Mouse (Mus musculus) olfactory bulb, adult 2 months (tissue): Measurements from ENCODE around the gene Anapc5.

ENCODE experiments used
- CTCF ChIP-seq: fragments of 200-500 bp; IDR thresholded peaks from 2 replicates; pipeline ENCODE4 v1.5.1; 2012; ENCODE audit warnings: low read depth, mild to moderate bottlenecking, low read length, moderate library complexity; ENCODE audit not compliant: insufficient read depth
- POLR2A ChIP-seq: fragments of 200-500 bp; IDR thresholded peaks from 2 replicates; pipeline ENCODE4 v1.6.1; 2012; ENCODE audit warnings: mild to moderate bottlenecking, low read depth, low read length, moderate library complexity; ENCODE audit not compliant: insufficient read depth

DNA sequence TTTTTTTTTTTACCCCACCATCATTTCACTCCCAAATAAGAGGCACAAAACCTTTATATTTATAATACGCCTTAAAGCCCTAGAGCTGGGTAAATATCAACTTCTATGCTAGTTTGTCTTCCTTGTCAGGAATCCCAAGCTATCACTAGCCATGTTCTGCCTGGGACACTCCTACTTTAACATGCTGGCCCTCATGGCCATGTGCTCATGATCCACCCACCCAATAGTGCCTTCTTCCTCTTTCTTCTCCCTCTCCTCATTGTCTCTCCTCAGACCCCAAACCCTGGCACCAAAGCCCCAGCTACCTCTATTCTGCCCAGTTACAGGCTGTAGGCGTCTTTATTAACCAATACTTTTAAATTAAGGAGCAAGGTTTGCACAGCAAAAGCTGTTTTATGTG lies 20.0 kb upstream of the Anapc5 start:
- no peak for TF ChIP-seq CTCF
- no peak for TF ChIP-seq POLR2A
